26 mouse cellular contexts compared by ENCODE assay signal in the genomic region with DNA sequence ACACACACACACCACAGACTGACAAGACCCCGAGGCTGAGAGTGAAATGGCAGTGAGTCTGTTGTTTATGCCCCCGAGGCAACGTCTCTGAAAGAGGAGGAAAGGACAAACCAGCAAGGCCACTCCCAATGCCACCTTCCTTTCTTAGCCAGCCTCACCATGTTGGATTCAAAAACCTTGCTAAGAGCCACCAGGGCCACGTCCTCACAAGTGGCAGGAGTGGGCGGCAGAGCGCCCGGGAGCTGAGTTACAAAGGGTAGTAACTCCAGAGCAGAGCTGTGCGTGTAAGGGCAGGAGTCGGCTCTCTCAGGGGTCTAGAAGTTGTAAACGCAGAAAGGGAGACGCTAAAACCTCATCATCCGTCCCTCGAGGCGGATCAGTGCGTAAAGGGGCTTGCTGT. TPM values are rescaled to one million over a fixed set of nuclear protein-coding genes. Genes with fewer than 3 reads are reported as not detected.
DNase-seq lines count a peak whose midpoint lies in the region; ATAC-seq lines count a peak whose summit lies in the region.
"Had no signal": no experiment of that assay in that cellular context is flagged by ENCODE, and none has a peak within 500 bp of the region (broad histone marks: within the 10 kb centered on the region; RNA-seq: fewer than 3 reads in every experiment).

No protein-coding gene starts in this region.

- ATAC-seq in forebrain, embryonic 12.5 days (ENCODE audit: low FRiP score) = no peak
- no peak for ATAC-seq in forebrain, embryonic 16.5 days
- no peak for ATAC-seq in hindbrain, embryonic 16.5 days
- ATAC-seq: forebrain, embryonic 15.5 days; hindbrain, postnatal 0 days; inflammation-experienced regulatory T-cells, adult 6 months; intestine, embryonic 16.5 days had no signal

- no peaks in the 10 kb centered on the region for H3K9me3 ChIP-seq in forebrain, embryonic 12.5 days
- no peaks in the 10 kb centered on the region for H3K9me3 ChIP-seq in forebrain, embryonic 16.5 days (ENCODE audit: control insufficient read depth, low read length)
- H3K9me3 ChIP-seq in hindbrain, embryonic 16.5 days (ENCODE audit: control insufficient read depth, low read length) = no peaks in the 10 kb centered on the region
- 0 out of 2 replicates have a peak, but pooled peaks cover 3% of the 10 kb centered on the region for H3K9me3 ChIP-seq in hindbrain, embryonic 10.5 days
- H3K9me3 ChIP-seq: embryonic facial prominence, embryonic 15.5 days; forebrain, embryonic 15.5 days; heart, embryonic 15.5 days; hindbrain, embryonic 13.5 days had no signal

- H3K4me3 ChIP-seq in forebrain, embryonic 12.5 days (replicated peaks) = no peak overlapping the region
- no peak overlapping the region for H3K4me3 ChIP-seq in forebrain, embryonic 16.5 days (replicated peaks; ENCODE audit: low read length)
- no peak overlapping the region for H3K4me3 ChIP-seq in hindbrain, embryonic 16.5 days (ENCODE audit: low read length)
- H3K4me3 ChIP-seq in hindbrain, embryonic 10.5 days = no peak overlapping the region
- H3K4me3 ChIP-seq: embryonic facial prominence, embryonic 15.5 days; forebrain, embryonic 15.5 days; heart, embryonic 12.5 days; heart, embryonic 15.5 days; hindbrain, embryonic 13.5 days had no signal

- H3K27me3 ChIP-seq in forebrain, embryonic 12.5 days = no peaks in the 10 kb centered on the region
- no peaks in the 10 kb centered on the region for H3K27me3 ChIP-seq in forebrain, embryonic 16.5 days (replicated peaks; ENCODE audit: control insufficient read depth, insufficient read depth, low read length)
- H3K27me3 ChIP-seq in hindbrain, embryonic 16.5 days (replicated peaks; ENCODE audit: control insufficient read depth, insufficient read depth, low read length) = no peaks in the 10 kb centered on the region
- no peaks in the 10 kb centered on the region for H3K27me3 ChIP-seq in hindbrain, embryonic 10.5 days (ENCODE audit: insufficient read depth, poor library complexity, severe bottlenecking)
- H3K27me3 ChIP-seq: CH12.LX; embryonic facial prominence, embryonic 15.5 days; forebrain, embryonic 15.5 days; heart, embryonic 12.5 days; heart, embryonic 15.5 days; hindbrain, embryonic 13.5 days had no signal

- H3K9ac ChIP-seq in forebrain, embryonic 12.5 days = no peak overlapping the region
- H3K9ac ChIP-seq in forebrain, embryonic 16.5 days (replicated peaks; ENCODE audit: low read depth, low read length) = no peak overlapping the region
- no peak overlapping the region for H3K9ac ChIP-seq in hindbrain, embryonic 16.5 days (ENCODE audit: low read depth, low read length)
- H3K9ac ChIP-seq: embryonic facial prominence, embryonic 15.5 days; forebrain, embryonic 15.5 days; heart, embryonic 12.5 days; heart, embryonic 15.5 days; hindbrain, embryonic 13.5 days had no signal

- no peak overlapping the region for H3K4me2 ChIP-seq in forebrain, embryonic 12.5 days
- H3K4me2 ChIP-seq in forebrain, embryonic 16.5 days (ENCODE audit: low read length) = no peak overlapping the region
- no peak overlapping the region for H3K4me2 ChIP-seq in hindbrain, embryonic 16.5 days (ENCODE audit: low read length)
- H3K4me2 ChIP-seq: embryonic facial prominence, embryonic 15.5 days; forebrain, embryonic 15.5 days; heart, embryonic 12.5 days; heart, embryonic 15.5 days; hindbrain, embryonic 13.5 days had no signal

- H3K4me1 ChIP-seq in forebrain, embryonic 12.5 days = peaks cover 41% of the 10 kb centered on the region
- peaks cover 31% of the 10 kb centered on the region for H3K4me1 ChIP-seq in forebrain, embryonic 16.5 days (replicated peaks; ENCODE audit: control insufficient read depth, insufficient read depth, low read length)
- H3K4me1 ChIP-seq in hindbrain, embryonic 16.5 days (ENCODE audit: control insufficient read depth, insufficient read depth, low read depth, low read length) = peaks cover 22% of the 10 kb centered on the region
- H3K4me1 ChIP-seq in hindbrain, embryonic 10.5 days (replicated peaks) = peaks cover 43% of the 10 kb centered on the region

- 0 out of 2 replicates have a peak overlapping the region, but pooled peaks have one; percentile 11 for H3K27ac ChIP-seq in forebrain, embryonic 12.5 days
- H3K27ac ChIP-seq in forebrain, embryonic 16.5 days (ENCODE audit: low read length) = no peak overlapping the region
- H3K27ac ChIP-seq in hindbrain, embryonic 16.5 days (ENCODE audit: low read depth, low read length) = 0 out of 2 replicates have a peak overlapping the region, but pooled peaks have one; percentile 12
- H3K27ac ChIP-seq in hindbrain, embryonic 10.5 days = no peak overlapping the region
- H3K27ac ChIP-seq: embryonic facial prominence, embryonic 15.5 days; forebrain, embryonic 15.5 days; heart, embryonic 15.5 days; hindbrain, embryonic 13.5 days; hindbrain, postnatal 0 days had no signal

- H3K36me3 ChIP-seq in forebrain, embryonic 12.5 days (replicated peaks) = peaks cover 10% of the 10 kb centered on the region
- H3K36me3 ChIP-seq in forebrain, embryonic 16.5 days (ENCODE audit: control insufficient read depth, insufficient read depth) = no peaks in the 10 kb centered on the region
- no peaks in the 10 kb centered on the region for H3K36me3 ChIP-seq in hindbrain, embryonic 16.5 days (ENCODE audit: control insufficient read depth, insufficient read depth, low read length)
- peaks cover 37% of the 10 kb centered on the region for H3K36me3 ChIP-seq in hindbrain, embryonic 10.5 days
- H3K36me3 ChIP-seq: embryonic facial prominence, embryonic 15.5 days; forebrain, embryonic 15.5 days had no signal

- WGBS in forebrain, embryonic 12.5 days = 87% methylated on average over 15 of the region's 15 CpGs
- 79% methylated on average over 15 of the region's 15 CpGs for WGBS in forebrain, embryonic 16.5 days
- 83% methylated on average over 15 of the region's 15 CpGs for WGBS in hindbrain, embryonic 16.5 days
- WGBS in hindbrain, embryonic 10.5 days = 80% methylated on average over 15 of the region's 15 CpGs

- DNase-seq in adrenal gland, adult 8-10 months = peak; percentile 45
- DNase-seq in adrenal gland, postnatal 4 days (ENCODE audit: low spot score in 2 of 2) = no peak
- no peak for DNase-seq in hindbrain, embryonic 10.5 days (ENCODE audit: low spot score)
- DNase-seq in c-Kit-positive CD71-positive TER-119-positive erythroid progenitor cells, embryonic 14.5 days (ENCODE audit: low spot score) = no peak
- DNase-seq: B cell, adult 2 months; cerebellum, adult 11 months; cerebellum, adult 2 months; cerebellum, adult 9-11 months; cerebellum, postnatal 36 days; embryo, embryonic 11 days; gastrocnemius, postnatal 10 days; gastrocnemius, postnatal 36 days; kidney, adult 18-20 months; kidney, adult 9 months had no signal

RNA-seq across cellular contexts. Expression of a gene that starts 7.4 kb away (rescaled TPM):
- 10 to 100 TPM; 53.0 to 94.3 (median 63.4) TPM for total RNA-seq in adrenal gland, adult 8-10 months (2022)
- total RNA-seq in adrenal gland, postnatal 4 days (2021) = 10 to 100 TPM; 57.4 to 67.8 TPM
- 20.3 and 20.9 TPM in 2 replicates for polyA plus RNA-seq in forebrain, embryonic 12.5 days (2016; fragmentation: Nextera tagmentation; extraction: Ambion mirVana)
- 16.0 and 19.1 TPM in 2 replicates for polyA plus RNA-seq in forebrain, embryonic 16.5 days (2015; fragmentation: Nextera tagmentation; extraction: Ambion mirVana)
- polyA plus RNA-seq in hindbrain, embryonic 16.5 days (2015; fragmentation: Nextera tagmentation; extraction: Ambion mirVana) = 10.1 and 11.8 TPM in 2 replicates
- polyA plus RNA-seq in hindbrain, embryonic 10.5 days (2016; fragmentation: Nextera tagmentation; extraction: Ambion mirVana) = 12.8 and 14.2 TPM in 2 replicates

Comparison
In these comparisons a context has a peak if more than half of its experiments do, and no peak if none do; other contexts are left out.
1. H3K27ac ChIP-seq: peak in forebrain, embryonic 12.5 days (single experiment) and hindbrain, embryonic 16.5 days (single experiment); none in forebrain, embryonic 16.5 days (single experiment) and hindbrain, embryonic 10.5 days (single experiment).